Mouse (Mus musculus) intestine, postnatal 0 days (tissue): ENCODE measurements around the gene Fah. TPM values are rescaled to one million over a fixed set of nuclear protein-coding genes. Genes with fewer than 3 reads are reported as not detected.

Experiments
- ATAC-seq: fragments of 200-750 bp; cut with Nextera tagmentation; 2 replicates; pipeline ENCODE4 v1.8.0; 2017; ENCODE audit warnings: mild to moderate bottlenecking, moderate TSS enrichment, moderate library complexity
- H3K27ac ChIP-seq: fragments of 300-500 bp; sonication (generic); 2 replicates; pipeline ENCODE4 v1.5.1; 2014; ENCODE audit warnings: mild to moderate bottlenecking, low read depth, low read length, moderate library complexity
- H3K27me3 ChIP-seq: fragments of 300-500 bp; sonication (generic); replicated peaks from 2 replicates; pipeline ENCODE4 v1.6.1; 2014; ENCODE audit warnings: low read length, mixed read lengths; ENCODE audit not compliant: control insufficient read depth, insufficient read depth
- H3K36me3 ChIP-seq: fragments of 300-500 bp; sonication (generic); 2 replicates; pipeline ENCODE4 v1.6.1; 2014; ENCODE audit warnings: mild to moderate bottlenecking, moderate library complexity; ENCODE audit not compliant: control insufficient read depth, insufficient read depth
- H3K4me1 ChIP-seq: fragments of 300-500 bp; sonication (generic); replicated peaks from 2 replicates; pipeline ENCODE4 v1.6.1; 2014; ENCODE audit warnings: antibody characterized with exemption, low read length, mixed read lengths; ENCODE audit not compliant: control insufficient read depth, insufficient read depth
- H3K4me2 ChIP-seq: fragments of 300-500 bp; sonication (generic); replicated peaks from 2 replicates; pipeline ENCODE4 v1.6.1; 2014; ENCODE audit warnings: low read depth, mild to moderate bottlenecking, moderate library complexity
- H3K4me3 ChIP-seq: fragments of 300-500 bp; sonication (generic); 2 replicates; pipeline ENCODE4 v1.5.1; 2014; ENCODE audit warnings: low read depth, low read length
- H3K9ac ChIP-seq: fragments of 300-500 bp; sonication (generic); 2 replicates; pipeline ENCODE4 v1.6.1; 2014; ENCODE audit warnings: mild to moderate bottlenecking, low read depth, low read length
- H3K9me3 ChIP-seq: fragments of 300-500 bp; sonication (generic); 2 replicates; pipeline ENCODE4 v1.6.1; 2016; ENCODE audit warnings: mixed run types; ENCODE audit not compliant: control insufficient read depth
- CTCF ChIP-seq: sonication (generic); IDR thresholded peaks from 2 replicates; pipeline ENCODE4 v1.5.1; 2016; ENCODE audit warnings: low read depth, mild to moderate bottlenecking, control low read depth, antibody characterized with exemption, moderate library complexity
- WGBS: fragments of 180-500 bp; shearing (Covaris S2); extraction: QIAGEN DNeasy Blood & Tissue Kit; methylation state at CpG from one replicate; pipeline ENCODE4 v1.1.7; 2014; 5-methylcytosine and 5-hydroxymethylcytosine counted together
- polyA plus RNA-seq: library from polyadenylated mRNA; unstranded; fragments of >200 nt; fragmentation: Nextera tagmentation; extraction: Ambion mirVana; gene quantifications from 2 replicates; pipeline ENCODE4 v1.2.1, GENCODE M21; 2015

The Fah gene
- polyA plus RNA-seq, 1 experiment from 2014 or later: 11.1 TPM

- ATAC-seq: no peak
These were observed 27.7 kb downstream of the Fah start for GRCm38 (mm10) chr7:84578841-84579240.

GRCm38 (mm10) chr7:84577034-84577433 is 29.5 kb downstream of the Fah start:
- Histone ChIP-seq H3K27me3 (no peaks in the 10 kb centered on the region), H3K4me3 (no peak overlapping the region), H3K27ac (no peak overlapping the region), H3K36me3 (no peaks in the 10 kb centered on the region), H3K4me1 (no peaks in the 10 kb centered on the region), H3K4me2 (no peak overlapping the region), H3K9ac (no peak overlapping the region), H3K9me3 (no peaks in the 10 kb centered on the region)
- ATAC-seq: no peak
- 76% methylated on average over 2 of the region's 2 CpGs for WGBS
- TF ChIP-seq CTCF: no peak

More at GRCm38 (mm10) chr7:84578841-84579240, 27.7 kb downstream of the Fah start:
- Histone ChIP-seq H3K27me3 (no peaks in the 10 kb centered on the region), H3K4me2 (no peak overlapping the region), H3K9ac (no peak overlapping the region), H3K36me3 (no peaks in the 10 kb centered on the region), H3K4me3 (no peak overlapping the region), H3K9me3 (no peaks in the 10 kb centered on the region), H3K27ac (no peak overlapping the region), H3K4me1 (no peaks in the 10 kb centered on the region)
- WGBS: 86% methylated on average over 1 of the region's 1 CpGs
- TF ChIP-seq CTCF: no peak

- Histone ChIP-seq H3K4me3 (no peak overlapping the region), H3K9ac (no peak overlapping the region), H3K27me3 (no peaks in the 10 kb centered on the region), H3K27ac (no peak overlapping the region), H3K4me1 (no peaks in the 10 kb centered on the region), H3K36me3 (no peaks in the 10 kb centered on the region), H3K9me3 (no peaks in the 10 kb centered on the region), H3K4me2 (no peak overlapping the region)
- no peak for ATAC-seq
- WGBS: 71% methylated on average over 6 of the region's 6 CpGs
- no peak for TF ChIP-seq CTCF
These were observed 40.3 kb downstream of the Fah start for GRCm38 (mm10) chr7:84566200-84566599.

DNA sequence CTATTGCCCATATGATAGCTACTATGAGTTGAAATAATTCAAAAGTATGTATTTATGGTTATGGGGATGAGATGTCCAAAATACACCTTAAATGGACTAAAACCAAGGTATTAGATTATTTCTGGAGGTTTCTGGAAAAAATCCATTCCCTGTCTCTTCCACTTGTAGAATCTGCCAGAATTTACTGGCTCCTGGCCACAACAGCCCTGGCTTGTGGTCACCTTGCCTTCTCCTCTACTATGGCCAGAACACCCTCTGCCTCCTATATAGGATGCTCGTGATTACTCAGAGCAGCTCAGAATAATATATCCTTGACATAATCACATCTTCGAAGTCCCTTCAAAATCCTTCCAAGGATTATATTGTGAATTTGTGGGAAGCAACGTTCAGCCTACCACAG is 42.3 kb downstream of the Fah start:
- Histone ChIP-seq H3K9ac (no peak overlapping the region), H3K9me3 (no peaks in the 10 kb centered on the region), H3K27me3 (no peaks in the 10 kb centered on the region), H3K27ac (no peak overlapping the region), H3K4me2 (no peak overlapping the region), H3K4me3 (no peak overlapping the region), H3K4me1 (no peaks in the 10 kb centered on the region), H3K36me3 (no peaks in the 10 kb centered on the region)
- WGBS: 78% methylated on average over 3 of the region's 3 CpGs
- no peak for TF ChIP-seq CTCF
- no peak for ATAC-seq

GRCm38 (mm10) chr7:84560500-84560899 is 46.0 kb downstream of the Fah start:
- no peaks in the 10 kb centered on the region for H3K36me3 ChIP-seq
- no peak for TF ChIP-seq CTCF
- no peaks in the 10 kb centered on the region for H3K9me3 ChIP-seq
- H3K27me3 ChIP-seq: no peaks in the 10 kb centered on the region
- H3K4me2 ChIP-seq: no peak overlapping the region
- WGBS: 98% methylated on average over 1 of the region's 1 CpGs
- ATAC-seq: no peak
- no peak overlapping the region for H3K27ac ChIP-seq
- H3K4me3 ChIP-seq: no peak overlapping the region
- no peak overlapping the region for H3K9ac ChIP-seq
- H3K4me1 ChIP-seq: no peaks in the 10 kb centered on the region

DNA sequence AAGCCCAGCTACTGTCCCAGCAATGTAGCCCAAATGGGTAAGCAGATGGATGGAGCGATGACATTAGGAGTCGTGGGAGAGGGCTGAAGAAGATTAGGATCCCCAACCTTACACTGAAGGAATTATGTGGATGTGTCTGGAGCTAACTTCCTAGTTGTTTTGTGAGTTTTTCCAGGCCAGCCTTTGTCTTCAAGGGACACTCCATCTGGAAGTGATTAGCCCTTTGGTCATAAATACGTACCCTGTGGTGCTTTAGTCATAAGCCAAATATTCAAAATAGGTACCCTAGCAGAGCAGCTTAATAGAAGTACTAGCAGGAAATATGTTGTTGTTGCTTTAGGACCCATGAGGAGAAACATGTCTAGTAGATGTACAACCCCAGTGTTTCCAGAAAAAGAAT is 49.2 kb downstream of the Fah start:
- Histone ChIP-seq H3K36me3 (no peaks in the 10 kb centered on the region), H3K27me3 (no peaks in the 10 kb centered on the region), H3K9me3 (no peaks in the 10 kb centered on the region), H3K4me2 (no peak overlapping the region), H3K27ac (no peak overlapping the region), H3K4me3 (no peak overlapping the region), H3K4me1 (no peaks in the 10 kb centered on the region), H3K9ac (no peak overlapping the region)
- no peak for ATAC-seq
- no peak for TF ChIP-seq CTCF
- WGBS: 85% methylated on average over 3 of the region's 3 CpGs

- H3K27me3 ChIP-seq: no peaks in the 10 kb centered on the region
- no peak overlapping the region for H3K4me2 ChIP-seq
- no peaks in the 10 kb centered on the region for H3K36me3 ChIP-seq
- H3K4me3 ChIP-seq: no peak overlapping the region
- no peak overlapping the region for H3K27ac ChIP-seq
- no peak for TF ChIP-seq CTCF
- WGBS: 48% methylated on average over 3 of the region's 3 CpGs
- no peaks in the 10 kb centered on the region for H3K9me3 ChIP-seq
- no peak overlapping the region for H3K9ac ChIP-seq
- H3K4me1 ChIP-seq: no peaks in the 10 kb centered on the region
- no peak for ATAC-seq
These were observed 51.2 kb downstream of the Fah start for GRCm38 (mm10) chr7:84555294-84555693.
